Mouse (Mus musculus) embryonic stem cell, embryonic (primary cell): ENCODE measurements around the gene Kcnq1.

ENCODE experiments used
- CTCF ChIA-PET, 4 experiments: fragments of 300-600 bp in 2 of 4; fragments of 350-600 bp in 2 of 4; sonication (Branson Sonifier 250); formaldehyde crosslinking; loops; one replicate each; lab custom pipeline; 2022; ENCODE audit warnings: inconsistent platforms in 2 of 4; lab: Charles Lee
- POLR2A ChIA-PET, 4 experiments: fragments of 300-600 bp in 2 of 4; fragments of 350-600 bp in 2 of 4; sonication (Branson Sonifier 250); formaldehyde crosslinking; loops; one replicate each; lab custom pipeline; 2022; ENCODE audit warnings: antibody characterized with exemption in 4 of 4, inconsistent platforms in 1 of 4; lab: Charles Lee

Gene Kcnq1

DNA sequence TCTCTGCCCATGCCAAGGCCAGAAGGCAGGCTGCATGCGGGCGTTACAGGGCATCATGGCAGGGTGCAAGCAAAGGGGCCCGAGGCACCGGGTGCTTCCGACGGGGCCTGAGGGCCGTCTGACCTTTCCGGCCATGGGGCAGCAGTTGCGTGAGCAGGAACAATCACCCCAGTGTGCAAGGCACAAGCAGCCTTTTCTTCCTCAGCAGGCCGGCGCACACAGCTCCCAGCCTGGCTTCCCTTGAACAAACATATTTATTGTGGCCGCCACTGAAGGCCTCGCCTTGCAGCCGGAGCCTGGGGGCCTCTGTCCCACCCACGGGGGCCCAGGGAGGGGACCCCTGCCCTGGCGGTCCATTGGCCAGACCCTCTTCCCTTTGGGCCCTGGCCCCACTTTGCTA is 218.9 kb downstream of the Kcnq1 start:
- POLR2A ChIA-PET = interaction anchor here in 1 of 4 experiments (1.5 kb wide), 1 partner anchor 16 kb away, joined by 4 read pairs; no protein-coding TSS in a partner anchor
- CTCF ChIA-PET = interaction anchor here in 2 of 4 experiments (1.1 kb wide), 2 partner anchors 141 to 171 kb away, joined by 3 read pairs; no protein-coding TSS in a partner anchor

DNA sequence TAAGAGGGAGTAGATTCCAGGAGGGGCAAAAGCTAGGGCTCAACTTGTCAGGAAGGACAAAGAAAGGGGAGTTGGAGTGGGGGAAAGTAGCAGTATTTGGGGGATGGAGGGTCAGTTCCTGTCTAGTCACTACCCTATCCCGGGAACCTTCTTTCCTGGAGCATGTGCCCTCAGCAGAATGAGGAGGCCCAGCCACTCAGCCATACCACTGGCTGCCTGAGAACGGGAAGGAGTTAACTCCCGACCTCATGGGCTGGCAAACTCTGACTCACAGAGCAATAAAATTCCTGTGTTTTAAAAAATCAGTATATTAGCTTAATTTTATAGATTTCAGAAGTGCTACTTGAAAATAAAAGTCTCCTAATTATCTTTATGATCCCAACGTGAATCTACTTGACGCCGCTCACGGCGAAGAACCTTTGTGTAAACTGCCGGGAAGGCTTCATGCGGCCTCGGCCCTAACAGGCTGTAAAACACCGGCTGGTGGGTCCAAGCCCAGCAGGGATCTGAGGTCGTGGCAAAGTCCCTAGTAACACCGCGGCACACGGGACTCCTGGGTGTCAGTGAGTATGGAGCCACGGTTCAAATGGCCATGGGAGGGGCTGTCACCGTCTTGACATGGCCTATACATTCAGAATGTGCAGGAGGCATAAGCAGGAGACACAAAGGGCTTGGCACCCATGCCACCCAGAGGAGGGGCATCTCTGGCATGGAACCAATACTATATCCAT is 222.2 kb downstream of the Kcnq1 start:
- ChIA-PET CTCF (interaction anchor here in 1 of 4 experiments (0.6 kb wide), 1 partner anchor 80 kb away, joined by 8 read pairs; no protein-coding TSS in a partner anchor), POLR2A (interaction anchor here in 1 of 4 experiments (0.9 kb wide), 1 partner anchor 276 kb away, joined by 3 read pairs; the partner anchor contains the start of gene Cd81)

- CTCF ChIA-PET = interaction anchor here in 1 of 4 experiments (1.0 kb wide), 1 partner anchor 138 kb away, joined by 3 read pairs; no protein-coding TSS in a partner anchor
- POLR2A ChIA-PET = no interaction called here
These were observed 223.1 kb downstream of the Kcnq1 start for GRCm38 (mm10) chr7:143329110-143329810.

GRCm38 (mm10) chr7:143333040-143333439 is 226.9 kb downstream of the Kcnq1 start:
- CTCF ChIA-PET = no interaction called here

GRCm38 (mm10) chr7:143333604-143334003 is 227.4 kb downstream of the Kcnq1 start:
- POLR2A ChIA-PET = no interaction called here

More at GRCm38 (mm10) chr7:143333040-143333439, 226.9 kb downstream of the Kcnq1 start:
- POLR2A ChIA-PET = no interaction called here

DNA sequence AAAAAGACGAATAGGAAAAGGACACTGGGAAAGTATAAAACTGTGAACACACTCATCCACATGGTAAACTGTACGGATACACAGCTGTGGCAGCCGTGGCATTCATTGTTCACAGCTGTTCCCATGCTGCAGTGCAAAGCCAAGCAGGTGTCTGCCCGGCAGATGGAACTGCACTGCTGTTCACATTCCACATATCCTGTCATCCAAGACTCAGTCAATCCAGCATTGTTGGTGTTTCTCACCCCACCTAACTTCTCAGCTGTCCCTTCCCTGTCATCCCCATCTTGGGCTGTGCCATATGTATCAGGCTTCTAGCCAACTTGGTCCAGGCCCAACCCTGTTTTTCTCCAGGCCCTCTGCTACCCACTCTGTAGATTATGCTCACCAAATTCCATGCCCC is 232.5 kb downstream of the Kcnq1 start:
- CTCF ChIA-PET = interaction anchor here in 1 of 4 experiments (0.7 kb wide), 1 partner anchor 37 kb away, joined by 3 read pairs; no protein-coding TSS in a partner anchor
- POLR2A ChIA-PET = no interaction called here

More at GRCm38 (mm10) chr7:143333604-143334003, 227.4 kb downstream of the Kcnq1 start:
- CTCF ChIA-PET = no interaction called here

DNA sequence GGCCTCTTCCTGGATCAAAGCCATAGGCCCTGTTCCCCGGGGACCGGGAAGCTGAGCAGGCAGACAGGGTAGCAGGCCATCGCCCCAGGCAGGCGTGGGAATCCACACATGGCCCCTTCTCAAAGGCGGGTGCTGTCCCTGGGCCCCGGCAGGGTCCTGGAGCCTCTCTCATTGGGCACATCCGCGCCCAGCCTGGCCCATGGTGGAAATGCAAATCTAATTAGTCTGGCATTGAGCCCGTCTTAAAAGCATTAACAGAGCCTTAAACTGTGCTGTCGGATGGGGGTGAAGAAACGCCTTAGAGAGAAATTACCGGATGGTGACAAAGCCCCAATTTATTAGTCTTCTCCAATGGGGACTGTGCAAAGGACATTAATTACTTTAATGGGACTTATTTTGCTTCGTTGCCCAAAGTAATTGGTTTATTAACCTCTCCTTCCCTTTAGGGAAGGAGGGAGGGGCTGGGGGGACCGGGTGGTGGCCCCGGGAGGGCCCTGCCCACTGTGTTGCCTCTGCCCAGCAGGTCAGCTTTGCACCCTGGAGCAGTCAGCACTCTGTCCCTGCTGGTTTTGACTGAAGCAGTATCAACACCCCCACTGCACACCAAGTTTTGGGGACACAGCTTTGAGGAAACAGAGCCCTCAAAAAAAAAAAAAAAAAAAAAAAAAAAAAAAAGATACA is 234.6 kb downstream of the Kcnq1 start:
- POLR2A ChIA-PET = interaction anchor here in 1 of 4 experiments (1.1 to 1.5 kb wide), 2 partner anchors 15 to 25 kb away, joined by 4 read pairs; no protein-coding TSS in a partner anchor

GRCm38 (mm10) chr7:143341301-143341980 is 235.3 kb downstream of the Kcnq1 start:
- CTCF ChIA-PET = no interaction called here
- POLR2A ChIA-PET = interaction anchor here in 1 of 4 experiments (1.0 to 1.5 kb wide), 3 partner anchors 16 to 116 kb away, joined by 3 to 4 read pairs (median 4); no protein-coding TSS in a partner anchor

More for the DNA sequence above, 234.6 kb downstream of the Kcnq1 start:
- CTCF ChIA-PET = no interaction called here

- ChIA-PET POLR2A (no interaction called here), CTCF (no interaction called here)
These were observed 237.7 kb downstream of the Kcnq1 start for GRCm38 (mm10) chr7:143343781-143344306.

- ChIA-PET CTCF (no interaction called here), POLR2A (interaction anchor here in 1 of 4 experiments (0.6 kb wide), 1 partner anchor 10 kb away, joined by 3 read pairs; no protein-coding TSS in a partner anchor)
These were observed 243.1 kb downstream of the Kcnq1 start for GRCm38 (mm10) chr7:143349287-143349686.

DNA sequence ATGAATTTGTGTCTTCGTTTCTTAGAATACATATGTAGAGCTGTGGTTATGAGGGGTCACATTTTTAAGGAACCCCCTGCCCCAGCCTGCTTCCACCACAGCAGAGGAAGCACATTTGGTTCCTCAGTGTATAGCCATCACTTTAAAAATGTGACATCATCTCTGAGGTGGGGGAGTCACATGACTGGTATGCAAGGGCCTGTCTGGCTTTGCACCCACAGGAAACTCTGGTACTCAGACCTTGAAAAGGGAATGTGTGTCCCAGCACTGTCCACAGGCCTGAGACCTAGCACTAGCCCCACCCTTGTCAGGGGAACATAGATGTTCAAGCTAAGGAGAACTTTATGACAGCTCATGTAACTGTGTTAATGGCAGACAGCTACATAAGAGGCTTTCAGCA is 243.7 kb downstream of the Kcnq1 start:
- ChIA-PET POLR2A (interaction anchor here in 1 of 4 experiments (0.6 kb wide), 1 partner anchor 10 kb away, joined by 3 read pairs; no protein-coding TSS in a partner anchor), CTCF (interaction anchor here in 2 of 4 experiments (0.7 to 0.8 kb wide), 2 partner anchors 66 to 629 kb away, joined by 3 to 7 read pairs; no protein-coding TSS in a partner anchor)

- ChIA-PET CTCF (interaction anchor here (0.6 to 0.8 kb wide), 9 partner anchors 21 to 1081 kb away, joined by 3 to 8 read pairs (median 3); no protein-coding TSS in a partner anchor), POLR2A (interaction anchor here in 3 of 4 experiments (0.6 to 0.9 kb wide), 6 partner anchors 9 to 200 kb away, joined by 3 to 4 read pairs (median 3); no protein-coding TSS in a partner anchor)
These were observed 249.7 kb downstream of the Kcnq1 start for GRCm38 (mm10) chr7:143355831-143356230.

- POLR2A ChIA-PET = no interaction called here
- CTCF ChIA-PET = interaction anchor here in 1 of 4 experiments (1.7 kb wide), 1 partner anchor 109 kb away, joined by 4 read pairs; no protein-coding TSS in a partner anchor
These were observed 250.9 kb downstream of the Kcnq1 start for GRCm38 (mm10) chr7:143357109-143357508.

- CTCF ChIA-PET = interaction anchor here in 1 of 4 experiments (1.7 kb wide), 1 partner anchor 108 kb away, joined by 4 read pairs; no protein-coding TSS in a partner anchor
- POLR2A ChIA-PET = no interaction called here
These were observed 251.7 kb downstream of the Kcnq1 start for GRCm38 (mm10) chr7:143357831-143358230.

- ChIA-PET CTCF (no interaction called here), POLR2A (interaction anchor here in 1 of 4 experiments (0.6 to 0.7 kb wide), 2 partner anchors 10 to 146 kb away, joined by 3 read pairs; no protein-coding TSS in a partner anchor)
These were observed 253.6 kb downstream of the Kcnq1 start for GRCm38 (mm10) chr7:143359762-143360161.

- CTCF ChIA-PET = no interaction called here
- POLR2A ChIA-PET = no interaction called here
These were observed 254.6 kb downstream of the Kcnq1 start for GRCm38 (mm10) chr7:143360776-143361175.
